Mouse (Mus musculus): Measurements from ENCODE around the gene Ccdc63.
"Not testable (repeated sequence)": the region's sequence is repeated elsewhere in the genome, so short reads cannot be mapped to it uniquely, and the experiment has no call there.

The Ccdc63 gene

GRCm38 (mm10) chr5:122149259-122149658 lies 8.6 kb upstream of the Ccdc63 start:
- no peak for DNase-seq (ENCODE audit: low read depth, low spot score)

- DNase-seq (ENCODE audit: low read depth, low spot score): no peak
Observed at GRCm38 (mm10) chr5:122148107-122148506, 7.5 kb upstream of the Ccdc63 start.

GRCm38 (mm10) chr5:122146609-122147008 lies 6.0 kb upstream of the Ccdc63 start:
- DNase-seq (ENCODE audit: low read depth, low spot score): no peak

GRCm38 (mm10) chr5:122146056-122146580 lies 5.5 kb upstream of the Ccdc63 start:
- DNase-seq (ENCODE audit: low read depth, low spot score): no peak

- no peak for DNase-seq (ENCODE audit: low read depth, low spot score)
Observed at GRCm38 (mm10) chr5:122145381-122146055, 4.9 kb upstream of the Ccdc63 start.

GRCm38 (mm10) chr5:122144825-122145224 lies 4.2 kb upstream of the Ccdc63 start:
- DNase-seq (ENCODE audit: low read depth, low spot score): no peak

- DNase-seq (ENCODE audit: low read depth, low spot score): no peak
Observed at GRCm38 (mm10) chr5:122143543-122143942, 2.9 kb upstream of the Ccdc63 start.

GRCm38 (mm10) chr5:122142230-122142992 lies 1.8 kb upstream of the Ccdc63 start:
- DNase-seq (ENCODE audit: low read depth, low spot score): no peak

GRCm38 (mm10) chr5:122139771-122140170 lies 852 bp downstream of the Ccdc63 start:
- DNase-seq (ENCODE audit: low read depth, low spot score): not testable (repeated sequence)

- no peak for DNase-seq (ENCODE audit: low read depth, low spot score)
Observed at GRCm38 (mm10) chr5:122138856-122139255, 1.8 kb downstream of the Ccdc63 start.

GRCm38 (mm10) chr5:122136508-122137408 lies 3.9 kb downstream of the Ccdc63 start:
- DNase-seq (ENCODE audit: low read depth, low spot score): no peak

- DNase-seq (ENCODE audit: low read depth, low spot score): no peak
Observed at GRCm38 (mm10) chr5:122135290-122135882, 5.2 kb downstream of the Ccdc63 start.

- DNase-seq (ENCODE audit: low read depth, low spot score): no peak
Observed at GRCm38 (mm10) chr5:122134395-122135289, 6.0 kb downstream of the Ccdc63 start.

- no peak for DNase-seq (ENCODE audit: low read depth, low spot score)
Observed at GRCm38 (mm10) chr5:122133050-122133389, 7.6 kb downstream of the Ccdc63 start.

GRCm38 (mm10) chr5:122132167-122133049 lies 8.2 kb downstream of the Ccdc63 start:
- DNase-seq (ENCODE audit: low read depth, low spot score): no peak

GRCm38 (mm10) chr5:122131076-122132051 lies 9.3 kb downstream of the Ccdc63 start:
- DNase-seq (ENCODE audit: low read depth, low spot score): peak; percentile 75

- no peak for DNase-seq (ENCODE audit: low read depth, low spot score)
Observed at GRCm38 (mm10) chr5:122130341-122130998, 10.2 kb downstream of the Ccdc63 start.
